Mouse (Mus musculus): Measurements from ENCODE around the gene A630095N17Rik. TPM values are rescaled to one million over a fixed set of nuclear protein-coding genes. Genes with fewer than 3 reads are reported as not detected.
A peak's percentile ranks its signal among the peaks of the same experiment; 100 is the strongest.

A630095N17Rik gene
- total and polyA plus RNA-seq, 3 experiments = 0.30 to 0.74 (median 0.74) TPM

DNA sequence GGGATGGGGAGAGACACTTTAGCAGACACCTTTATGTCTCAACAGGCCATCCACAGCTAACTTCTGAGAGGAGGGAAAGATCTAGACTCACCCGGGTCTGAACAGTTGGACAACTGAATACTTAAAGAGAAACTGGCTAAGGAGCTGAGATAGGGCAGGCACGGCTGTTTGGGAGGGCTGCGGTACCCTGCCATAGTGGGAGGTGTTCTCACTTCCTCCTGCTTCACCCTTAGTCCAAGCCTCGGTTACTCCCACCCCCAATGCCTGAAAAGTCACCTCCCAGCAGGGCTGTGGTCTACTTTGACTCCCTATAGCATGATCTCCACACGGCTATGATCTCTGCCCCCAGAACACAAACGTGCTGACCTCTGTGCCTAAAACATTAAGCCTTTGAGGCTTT is 8.4 kb downstream of the A630095N17Rik start:
- H3K79me2 ChIP-seq (replicated peaks; ENCODE audit: control insufficient read depth, extremely low read depth, insufficient read depth, poor library complexity, severe bottlenecking) = peaks cover 4% of the 10 kb centered on the region
- in situ Hi-C loops (cut with MboI; ENCODE audit: low pct_ligation_motif_present, low pct_unique_long_range_greater_than_20kb, low sequenced_read_pairs) (no loop called here), dilution Hi-C loops (cut with MboI; ENCODE audit: extremely low pct_ligation_motif_present, extremely low pct_unique_long_range_greater_than_20kb, low sequenced_read_pairs) (no loop called here)
- H3K9me3 ChIP-seq (replicated peaks; ENCODE audit: low read length) = peaks cover 2% of the 10 kb centered on the region
- peak overlapping the region; percentile 75 for H3K9ac ChIP-seq (ENCODE audit: insufficient read depth, low read depth)
- H3K4me3 ChIP-seq (replicated peaks in 1 of 3; ENCODE audit: low read depth in 2 of 3, low read length in 2 of 3, poor library complexity in 1 of 3) = no peak overlapping the region
- H3K4me1 ChIP-seq (ENCODE audit: control insufficient read depth in 1 of 2, insufficient read depth in 2 of 2) = peaks cover 15 to 34% of the 10 kb centered on the region in 2 experiments
- peak overlapping the region; percentile 55 for H3K4me2 ChIP-seq (ENCODE audit: insufficient read depth, low read depth, poor library complexity, severe bottlenecking)
- H3K27ac ChIP-seq (ENCODE audit: insufficient read depth, low read depth) = no peak overlapping the region
- H3K36me3 ChIP-seq (replicated peaks in 1 of 2; ENCODE audit: control insufficient read depth in 1 of 2, insufficient read depth in 1 of 2, low read length in 1 of 2) = no peaks in the 10 kb centered on the region
- DNase-seq (ENCODE audit: extremely low read depth) = peak; percentile 47
- TF ChIP-seq MEF2A (IDR thresholded peaks at IDR 0.05; ENCODE audit: borderline replicate concordance, low read depth, low read length) = 0 out of 2 replicates have a peak, but pooled peaks have one; percentile 21
- TF ChIP-seq IRF4 (IDR thresholded peaks at IDR 0.05; ENCODE audit: low read depth, low read length) = peak; percentile 84
- peak; percentile 69 for TF ChIP-seq EP300 (IDR thresholded peaks at IDR 0.05; ENCODE audit: low read length)
- no peak for TF ChIP-seq RAD21 (IDR thresholded peaks at IDR 0.05; ENCODE audit: low read depth, low read length)
- H3K27me3 ChIP-seq (replicated peaks) = peaks cover 4% of the 10 kb centered on the region

DNA sequence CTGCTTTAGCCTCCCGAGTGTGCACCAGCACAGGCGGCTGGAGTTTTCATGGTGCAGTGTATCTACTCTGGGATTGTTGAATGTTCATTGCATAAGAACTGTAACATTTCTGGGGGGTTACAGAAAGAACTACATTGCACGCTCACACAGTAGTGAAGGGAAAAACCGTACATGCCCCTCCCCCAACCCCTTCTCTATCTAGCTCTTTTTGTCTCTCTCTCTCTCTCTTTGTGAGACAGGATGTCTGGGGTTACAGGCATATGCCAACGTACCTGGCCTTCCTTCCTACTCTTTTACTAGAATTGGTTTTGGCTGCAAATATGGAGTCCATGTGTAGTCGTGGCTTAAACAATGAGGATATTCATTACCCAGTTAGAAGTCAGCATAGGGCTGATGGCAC is 9.0 kb downstream of the A630095N17Rik start:
- no peak for TF ChIP-seq HCFC1 (IDR thresholded peaks at IDR 0.05; ENCODE audit: low read depth, low read length)
- TF ChIP-seq GABPA (IDR thresholded peaks at IDR 0.05; ENCODE audit: insufficient replicate concordance, low read depth, low read length) = no peak
- no peak for TF ChIP-seq CHD1 (IDR thresholded peaks at IDR 0.05; ENCODE audit: low read depth, low read length)
- 0 out of 2 replicates have a peak, but pooled peaks have one; percentile 7 for TF ChIP-seq IRF4 (IDR thresholded peaks at IDR 0.05; ENCODE audit: low read depth, low read length)
- TF ChIP-seq EP300 (IDR thresholded peaks at IDR 0.05; ENCODE audit: low read length) = no peak
- TF ChIP-seq KAT2A (IDR thresholded peaks at IDR 0.05; ENCODE audit: insufficient replicate concordance, low read length) = no peak
- no peak for TF ChIP-seq TBP (conservative IDR thresholded peaks at IDR 0.05; ENCODE audit: low read depth, low read length)
- no peak for TF ChIP-seq ZKSCAN1 (IDR thresholded peaks at IDR 0.05; ENCODE audit: borderline replicate concordance, low read depth, low read length)
- TF ChIP-seq MEF2A (IDR thresholded peaks at IDR 0.05; ENCODE audit: borderline replicate concordance, low read depth, low read length) = no peak
- TF ChIP-seq CHD2 (IDR thresholded peaks at IDR 0.05; ENCODE audit: low read length) = peak; percentile 73
- TF ChIP-seq JUN (IDR thresholded peaks at IDR 0.05; ENCODE audit: insufficient read depth, low read depth, low read length) = no peak
- no peak for TF ChIP-seq MAFK (IDR thresholded peaks at IDR 0.05; ENCODE audit: insufficient replicate concordance, low read length)
- TF ChIP-seq MYC (IDR thresholded peaks at IDR 0.05; ENCODE audit: low read depth, low read length) = no peak
- TF ChIP-seq E2F4 (IDR thresholded peaks at IDR 0.05; ENCODE audit: insufficient replicate concordance, low read depth, low read length) = no peak
- TF ChIP-seq MXI1 (IDR thresholded peaks at IDR 0.05; ENCODE audit: low read depth, low read length) = no peak
- Histone ChIP-seq H3K9ac (ENCODE audit: insufficient read depth, low read depth) (peak overlapping the region; percentile 75; the same call in 1 of the 2 replicates), H3K36me3 (replicated peaks in 1 of 2; ENCODE audit: control insufficient read depth in 1 of 2, insufficient read depth in 1 of 2, low read length in 1 of 2) (no peaks in the 10 kb centered on the region), H3K4me3 (replicated peaks in 1 of 3; ENCODE audit: low read depth in 2 of 3, low read length in 2 of 3, poor library complexity in 1 of 3) (no peak overlapping the region), H3K4me2 (ENCODE audit: insufficient read depth, low read depth, poor library complexity, severe bottlenecking) (peak overlapping the region; percentile 55), H3K9me3 (replicated peaks; ENCODE audit: low read length) (peaks cover 2% of the 10 kb centered on the region), H3K27me3 (replicated peaks) (peaks cover 4% of the 10 kb centered on the region), H3K27ac (ENCODE audit: insufficient read depth, low read depth) (no peak overlapping the region), H3K4me1 (ENCODE audit: control insufficient read depth in 1 of 2, insufficient read depth in 2 of 2) (peaks cover 15 to 35% of the 10 kb centered on the region in 2 experiments), H3K79me2 (replicated peaks; ENCODE audit: control insufficient read depth, extremely low read depth, insufficient read depth, poor library complexity, severe bottlenecking) (peaks cover 10% of the 10 kb centered on the region)
- DNase-seq (ENCODE audit: extremely low read depth) = no peak
- dilution Hi-C loops (cut with MboI; ENCODE audit: extremely low pct_ligation_motif_present, extremely low pct_unique_long_range_greater_than_20kb, low sequenced_read_pairs) (no loop called here), in situ Hi-C loops (cut with MboI; ENCODE audit: low pct_ligation_motif_present, low pct_unique_long_range_greater_than_20kb, low sequenced_read_pairs) (no loop called here)
